Mouse (Mus musculus): ENCODE measurements at regions not wholly inside any gene's neighbourhood (a gene's known extent, or its start where the extent isn't known, plus 50 kb on each side); places are given as distances from the start of the nearest gene placed in this dataset.

DNA sequence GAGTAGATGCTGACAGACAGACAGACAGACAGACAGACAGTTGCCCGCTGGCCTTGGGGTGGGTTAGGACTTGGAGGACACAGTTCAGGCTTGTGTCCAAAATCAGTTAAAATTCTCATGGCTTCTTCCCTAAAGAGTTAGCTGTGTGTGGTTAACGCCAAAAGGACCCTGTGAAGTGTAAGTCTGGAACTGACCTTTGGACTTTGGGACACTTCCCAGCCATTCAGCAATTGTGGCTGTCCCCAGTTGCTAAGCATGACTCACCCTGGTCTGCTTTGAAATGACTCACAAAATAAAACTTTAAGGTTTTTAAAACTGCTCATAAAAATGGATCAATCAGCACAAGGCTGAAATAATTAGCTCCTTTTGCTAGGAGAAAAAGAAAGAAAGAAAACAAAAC lies 220.5 kb upstream of the Vstm2b start:
- ATAC-seq (ENCODE audit: insufficient read depth, low FRiP score), result peak; percentile 66; the same call in 1 of the 2 replicates

DNA sequence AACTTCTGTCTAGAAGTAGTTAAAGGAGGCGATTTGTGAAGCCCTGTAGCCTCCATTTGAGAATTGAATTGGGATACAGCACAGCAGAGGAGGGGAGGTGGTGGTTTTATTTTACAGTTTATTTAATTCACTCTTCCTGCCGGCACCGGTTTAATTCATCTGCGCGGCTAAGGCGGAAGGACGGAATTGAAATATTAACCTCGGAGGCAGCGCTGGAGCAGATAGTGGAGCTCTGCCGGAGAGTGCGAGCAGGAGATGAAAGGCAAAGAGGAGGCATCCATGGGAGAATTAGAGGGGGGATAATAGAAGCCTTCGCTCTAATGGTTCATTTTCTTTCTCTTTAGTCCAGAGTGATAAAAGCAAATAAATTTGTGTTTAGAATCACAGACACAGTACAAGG lies 217.6 kb upstream of the Vstm2b start:
- no peak for ATAC-seq (ENCODE audit: insufficient read depth, low FRiP score)
- WGBS, result 62% methylated on average over 12 of the region's 12 CpGs
- no peak overlapping the region for H3K4me3 ChIP-seq (replicated peaks; ENCODE audit: low read length)

More for the DNA sequence above, 220.5 kb upstream of the Vstm2b start:
- 65% methylated on average over 2 of the region's 2 CpGs for WGBS
- Histone ChIP-seq H3K4me3 (replicated peaks; ENCODE audit: low read length) (no peak overlapping the region), H3K36me3 (ENCODE audit: control insufficient read depth, insufficient read depth, low read length) (no peaks in the 10 kb centered on the region), H3K4me1 (ENCODE audit: control insufficient read depth, insufficient read depth, low read length) (no peaks in the 10 kb centered on the region), H3K9ac (ENCODE audit: low read length) (no peak overlapping the region), H3K27ac (ENCODE audit: low read length) (no peak overlapping the region), H3K27me3 (ENCODE audit: control insufficient read depth, insufficient read depth, low read length) (no peaks in the 10 kb centered on the region), H3K9me3 (replicated peaks; ENCODE audit: control insufficient read depth, low read length) (no peaks in the 10 kb centered on the region), H3K4me2 (ENCODE audit: low read depth, low read length) (no peak overlapping the region)

DNA sequence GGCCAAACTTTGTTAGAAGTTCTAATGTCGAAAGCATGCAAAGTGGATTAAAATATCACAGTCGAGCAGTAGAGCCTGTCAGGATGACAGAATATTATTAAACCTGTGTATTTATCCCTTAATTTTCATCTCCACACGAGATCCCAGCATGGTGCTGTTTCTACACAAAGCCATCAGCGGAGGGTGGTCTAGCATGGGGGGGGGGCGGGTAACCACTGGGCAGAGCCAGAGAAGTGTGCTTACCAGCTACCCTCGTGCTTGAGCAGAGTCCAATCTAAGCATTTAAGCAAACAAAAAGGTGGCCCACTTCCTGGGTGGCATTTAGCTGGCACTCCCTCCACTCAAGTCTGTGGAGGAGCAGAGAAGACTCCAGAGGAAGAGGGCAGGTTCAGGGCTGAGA lies 217.1 kb upstream of the Vstm2b start:
- no peaks in the 10 kb centered on the region for H3K9me3 ChIP-seq (replicated peaks; ENCODE audit: control insufficient read depth, low read length)
- no peaks in the 10 kb centered on the region for H3K4me1 ChIP-seq (ENCODE audit: control insufficient read depth, insufficient read depth, low read length)

More for the DNA sequence above, 217.6 kb upstream of the Vstm2b start:
- no peaks in the 10 kb centered on the region for H3K36me3 ChIP-seq (ENCODE audit: control insufficient read depth, insufficient read depth, low read length)
- H3K9me3 ChIP-seq (replicated peaks; ENCODE audit: control insufficient read depth, low read length), result no peaks in the 10 kb centered on the region
- no peaks in the 10 kb centered on the region for H3K27me3 ChIP-seq (ENCODE audit: control insufficient read depth, insufficient read depth, low read length)
- no peak overlapping the region for H3K27ac ChIP-seq (ENCODE audit: low read length)
- no peaks in the 10 kb centered on the region for H3K4me1 ChIP-seq (ENCODE audit: control insufficient read depth, insufficient read depth, low read length)
- no peak overlapping the region for H3K9ac ChIP-seq (ENCODE audit: low read length)
- H3K4me2 ChIP-seq (ENCODE audit: low read depth, low read length), result no peak overlapping the region

DNA sequence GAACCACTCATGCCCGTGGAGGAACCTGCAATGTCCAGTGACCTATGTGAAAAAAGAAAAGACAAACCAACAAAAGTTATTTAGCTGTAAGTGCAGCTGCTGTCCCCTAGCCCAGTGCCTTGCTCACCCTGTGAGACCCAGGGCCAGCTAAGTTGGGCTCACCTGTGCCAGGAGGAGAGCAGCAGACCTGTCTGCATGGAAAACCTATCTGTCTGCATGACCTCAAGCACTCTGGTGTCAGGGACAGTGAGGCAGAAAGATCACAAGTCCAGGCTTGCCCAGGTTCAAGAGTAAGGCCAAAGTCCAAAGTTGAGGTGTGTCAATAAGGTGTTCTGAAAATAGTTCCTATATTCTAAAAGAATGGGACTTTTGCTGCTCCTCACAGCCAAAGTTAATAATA lies 215.0 kb upstream of the Vstm2b start:
- 27% methylated on average over 1 of the region's 1 CpGs for WGBS
- no peak overlapping the region for H3K9ac ChIP-seq (ENCODE audit: low read length)
- no peak overlapping the region for H3K27ac ChIP-seq (ENCODE audit: low read length)
- H3K27me3 ChIP-seq (ENCODE audit: control insufficient read depth, insufficient read depth, low read length), result no peaks in the 10 kb centered on the region
- no peak overlapping the region for H3K4me3 ChIP-seq (replicated peaks; ENCODE audit: low read length)
- no peaks in the 10 kb centered on the region for H3K4me1 ChIP-seq (ENCODE audit: control insufficient read depth, insufficient read depth, low read length)
- no peaks in the 10 kb centered on the region for H3K9me3 ChIP-seq (replicated peaks; ENCODE audit: control insufficient read depth, low read length)
- no peak for ATAC-seq (ENCODE audit: insufficient read depth, low FRiP score)
- no peaks in the 10 kb centered on the region for H3K36me3 ChIP-seq (ENCODE audit: control insufficient read depth, insufficient read depth, low read length)
- H3K4me2 ChIP-seq (ENCODE audit: low read depth, low read length), result no peak overlapping the region

More for the DNA sequence above, 217.1 kb upstream of the Vstm2b start:
- no peak for ATAC-seq (ENCODE audit: insufficient read depth, low FRiP score)
- Histone ChIP-seq H3K4me3 (replicated peaks; ENCODE audit: low read length) (no peak overlapping the region), H3K36me3 (ENCODE audit: control insufficient read depth, insufficient read depth, low read length) (no peaks in the 10 kb centered on the region), H3K4me2 (ENCODE audit: low read depth, low read length) (no peak overlapping the region), H3K9ac (ENCODE audit: low read length) (no peak overlapping the region), H3K27me3 (ENCODE audit: control insufficient read depth, insufficient read depth, low read length) (no peaks in the 10 kb centered on the region), H3K27ac (ENCODE audit: low read length) (no peak overlapping the region)
- 43% methylated on average over 6 of the region's 6 CpGs for WGBS

DNA sequence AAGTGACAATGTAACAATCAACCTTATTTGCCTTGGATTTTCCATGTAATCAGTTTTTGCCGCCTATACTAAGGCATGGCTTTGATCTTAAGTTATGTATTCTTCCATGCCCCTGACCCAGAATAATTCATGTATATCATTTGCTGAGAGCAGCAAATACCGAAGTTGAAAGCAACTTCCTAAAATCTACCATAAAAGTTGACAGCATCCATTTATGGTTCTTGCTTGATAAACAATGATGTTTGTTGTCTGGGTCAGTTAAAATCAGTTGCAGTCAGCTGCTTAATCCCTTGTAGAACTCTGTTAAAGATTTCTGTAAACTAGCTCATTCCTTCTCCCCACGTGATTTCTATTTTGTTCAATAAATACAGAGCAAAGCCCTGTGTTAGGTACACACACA lies 214.5 kb upstream of the Vstm2b start:
- Histone ChIP-seq H3K9me3 (replicated peaks; ENCODE audit: control insufficient read depth, low read length) (no peaks in the 10 kb centered on the region), H3K27me3 (ENCODE audit: control insufficient read depth, insufficient read depth, low read length) (no peaks in the 10 kb centered on the region)
- no peak for ATAC-seq (ENCODE audit: insufficient read depth, low FRiP score)

DNA sequence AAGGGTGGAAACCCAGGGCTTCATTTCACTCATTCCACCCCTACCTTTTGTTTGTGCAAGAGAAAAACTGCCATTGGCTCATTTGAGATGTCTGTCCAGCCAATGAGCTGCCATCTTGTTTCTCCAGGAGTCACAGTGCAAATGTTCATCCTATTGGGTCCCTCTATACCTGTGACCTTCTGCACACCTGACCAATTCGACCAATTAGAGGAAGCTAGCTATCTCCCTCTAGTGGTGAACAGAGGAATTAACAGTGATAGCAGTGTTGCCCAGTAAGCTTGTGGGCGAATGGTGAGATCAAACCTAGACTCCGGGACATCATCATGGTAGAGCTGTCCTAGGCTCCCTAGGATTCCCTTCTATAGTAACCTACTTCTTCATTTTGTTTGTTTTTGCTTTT lies 211.1 kb upstream of the Vstm2b start:
- Histone ChIP-seq H3K4me1 (ENCODE audit: control insufficient read depth, insufficient read depth, low read length) (no peaks in the 10 kb centered on the region), H3K36me3 (ENCODE audit: control insufficient read depth, insufficient read depth, low read length) (no peaks in the 10 kb centered on the region), H3K27me3 (ENCODE audit: control insufficient read depth, insufficient read depth, low read length) (no peaks in the 10 kb centered on the region), H3K9ac (ENCODE audit: low read length) (no peak overlapping the region), H3K4me3 (replicated peaks; ENCODE audit: low read length) (no peak overlapping the region), H3K9me3 (replicated peaks; ENCODE audit: control insufficient read depth, low read length) (no peaks in the 10 kb centered on the region), H3K27ac (ENCODE audit: low read length) (no peak overlapping the region), H3K4me2 (ENCODE audit: low read depth, low read length) (no peak overlapping the region)
- no peak for ATAC-seq (ENCODE audit: insufficient read depth, low FRiP score)
- 87% methylated on average over 3 of the region's 3 CpGs for WGBS

More for the DNA sequence above, 214.5 kb upstream of the Vstm2b start:
- H3K4me1 ChIP-seq (ENCODE audit: control insufficient read depth, insufficient read depth, low read length), result no peaks in the 10 kb centered on the region
- H3K27ac ChIP-seq (ENCODE audit: low read length), result no peak overlapping the region
- no peak overlapping the region for H3K4me2 ChIP-seq (ENCODE audit: low read depth, low read length)
- no peaks in the 10 kb centered on the region for H3K36me3 ChIP-seq (ENCODE audit: control insufficient read depth, insufficient read depth, low read length)
- no peak overlapping the region for H3K9ac ChIP-seq (ENCODE audit: low read length)
- no peak overlapping the region for H3K4me3 ChIP-seq (replicated peaks; ENCODE audit: low read length)
- 35% methylated on average over 3 of the region's 3 CpGs for WGBS

DNA sequence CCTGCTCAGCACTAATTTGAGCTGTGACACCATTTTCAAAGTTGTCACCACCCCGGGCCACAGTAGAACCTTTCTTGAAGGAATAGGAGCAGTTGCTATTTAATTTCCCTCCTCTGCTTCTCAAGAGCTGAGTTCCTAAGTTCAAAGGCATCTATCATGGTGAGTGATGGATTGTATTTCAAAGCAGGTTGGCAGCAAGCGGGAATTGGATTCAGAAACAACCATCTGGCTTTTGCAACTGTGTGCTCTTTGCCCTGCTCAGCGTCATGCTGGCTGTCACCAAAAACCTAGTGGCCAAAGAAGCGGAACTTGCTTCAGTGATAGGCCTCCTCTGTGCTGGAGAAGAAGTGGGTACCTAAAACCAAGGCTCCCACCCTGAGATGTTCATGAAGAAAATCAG lies 209.6 kb upstream of the Vstm2b start:
- ATAC-seq (ENCODE audit: insufficient read depth, low FRiP score), result no peak
- Histone ChIP-seq H3K4me1 (ENCODE audit: control insufficient read depth, insufficient read depth, low read length) (no peaks in the 10 kb centered on the region), H3K27ac (ENCODE audit: low read length) (no peak overlapping the region), H3K27me3 (ENCODE audit: control insufficient read depth, insufficient read depth, low read length) (no peaks in the 10 kb centered on the region), H3K9ac (ENCODE audit: low read length) (no peak overlapping the region), H3K9me3 (replicated peaks; ENCODE audit: control insufficient read depth, low read length) (no peaks in the 10 kb centered on the region), H3K36me3 (ENCODE audit: control insufficient read depth, insufficient read depth, low read length) (no peaks in the 10 kb centered on the region), H3K4me3 (replicated peaks; ENCODE audit: low read length) (no peak overlapping the region), H3K4me2 (ENCODE audit: low read depth, low read length) (no peak overlapping the region)
- WGBS, result 59% methylated on average over 4 of the region's 4 CpGs

DNA sequence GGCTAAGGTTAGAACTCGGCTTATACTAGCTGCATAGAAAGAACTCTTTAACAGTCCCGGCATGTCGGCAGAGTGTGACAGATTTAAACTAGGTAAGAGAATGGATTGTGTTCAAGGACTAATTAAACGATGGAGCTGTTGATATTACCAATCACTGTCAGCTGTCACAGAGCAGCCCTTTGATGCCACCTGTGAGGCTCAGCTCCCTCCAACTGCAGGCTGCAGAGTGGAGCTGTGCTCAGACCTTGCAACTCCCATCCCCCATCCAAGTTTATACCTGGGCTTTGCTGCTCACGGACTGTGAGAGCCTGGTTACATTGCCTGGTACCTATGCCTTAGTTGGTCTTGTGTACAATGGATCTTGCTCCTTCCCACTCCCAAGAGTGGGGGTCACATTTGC lies 204.4 kb upstream of the Vstm2b start:
- H3K9me3 ChIP-seq (replicated peaks; ENCODE audit: control insufficient read depth, low read length), result no peaks in the 10 kb centered on the region
- H3K27me3 ChIP-seq (ENCODE audit: control insufficient read depth, insufficient read depth, low read length), result no peaks in the 10 kb centered on the region
- WGBS, result 45% methylated on average over 5 of the region's 5 CpGs
- no peak for ATAC-seq (ENCODE audit: insufficient read depth, low FRiP score)
- H3K4me3 ChIP-seq (replicated peaks; ENCODE audit: low read length), result no peak overlapping the region
- no peaks in the 10 kb centered on the region for H3K4me1 ChIP-seq (ENCODE audit: control insufficient read depth, insufficient read depth, low read length)
- no peak overlapping the region for H3K4me2 ChIP-seq (ENCODE audit: low read depth, low read length)
- no peaks in the 10 kb centered on the region for H3K36me3 ChIP-seq (ENCODE audit: control insufficient read depth, insufficient read depth, low read length)
- no peak overlapping the region for H3K9ac ChIP-seq (ENCODE audit: low read length)
- H3K27ac ChIP-seq (ENCODE audit: low read length), result no peak overlapping the region

DNA sequence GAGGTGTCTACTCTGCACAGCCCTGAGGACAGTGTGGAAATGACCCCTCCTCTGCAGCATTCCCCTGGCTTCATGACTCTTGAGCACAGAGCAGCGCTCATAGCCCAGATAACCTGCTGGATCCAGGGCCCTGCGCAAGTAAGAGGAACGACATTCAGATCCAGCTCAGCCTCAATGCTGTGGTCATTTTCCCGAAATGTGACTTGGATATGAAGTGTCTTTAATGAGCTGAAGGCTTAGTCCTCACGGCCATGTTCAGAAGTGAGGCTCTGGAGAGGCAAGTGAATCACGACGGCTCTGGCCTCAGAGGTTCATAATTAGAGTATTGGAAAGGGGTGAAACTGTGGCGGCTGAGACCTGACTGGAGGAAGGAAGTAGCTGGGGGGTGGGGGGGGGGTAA lies 200.6 kb upstream of the Vstm2b start:
- no peak overlapping the region for H3K9ac ChIP-seq (ENCODE audit: low read length)
- H3K4me1 ChIP-seq (ENCODE audit: control insufficient read depth, insufficient read depth, low read length), result no peaks in the 10 kb centered on the region
- no peak overlapping the region for H3K4me3 ChIP-seq (replicated peaks; ENCODE audit: low read length)
- H3K36me3 ChIP-seq (ENCODE audit: control insufficient read depth, insufficient read depth, low read length), result no peaks in the 10 kb centered on the region
- no peaks in the 10 kb centered on the region for H3K9me3 ChIP-seq (replicated peaks; ENCODE audit: control insufficient read depth, low read length)
- ATAC-seq (ENCODE audit: insufficient read depth, low FRiP score), result no peak
- no peak overlapping the region for H3K4me2 ChIP-seq (ENCODE audit: low read depth, low read length)
- no peak overlapping the region for H3K27ac ChIP-seq (ENCODE audit: low read length)
- H3K27me3 ChIP-seq (ENCODE audit: control insufficient read depth, insufficient read depth, low read length), result no peaks in the 10 kb centered on the region
- WGBS, result 69% methylated on average over 8 of the region's 8 CpGs

DNA sequence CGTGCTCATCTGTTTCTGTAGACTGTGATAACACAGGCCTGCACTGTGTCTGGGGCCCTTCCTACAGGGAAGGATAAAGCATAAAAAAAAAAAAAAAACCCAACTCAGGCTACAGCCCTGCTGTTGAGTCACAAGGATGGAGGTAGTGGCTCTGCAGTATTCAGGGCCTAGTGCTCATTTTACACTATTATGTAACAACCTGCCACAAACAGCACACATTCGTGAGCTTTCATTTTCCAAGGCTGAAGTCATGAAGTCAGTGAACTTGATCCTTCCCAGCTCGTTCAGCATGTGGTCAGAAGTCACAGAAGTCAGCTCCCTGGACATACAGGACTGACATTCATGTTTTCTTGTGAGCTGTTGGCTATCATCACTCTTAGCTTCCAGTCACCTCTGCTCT lies 199.8 kb upstream of the Vstm2b start:
- 47% methylated on average over 3 of the region's 3 CpGs for WGBS
- no peak overlapping the region for H3K4me3 ChIP-seq (replicated peaks; ENCODE audit: low read length)
- H3K4me1 ChIP-seq (ENCODE audit: control insufficient read depth, insufficient read depth, low read length), result no peaks in the 10 kb centered on the region
- no peaks in the 10 kb centered on the region for H3K9me3 ChIP-seq (replicated peaks; ENCODE audit: control insufficient read depth, low read length)
- no peak overlapping the region for H3K27ac ChIP-seq (ENCODE audit: low read length)
- no peak overlapping the region for H3K9ac ChIP-seq (ENCODE audit: low read length)
- no peaks in the 10 kb centered on the region for H3K27me3 ChIP-seq (ENCODE audit: control insufficient read depth, insufficient read depth, low read length)
- ATAC-seq (ENCODE audit: insufficient read depth, low FRiP score), result no peak
- H3K36me3 ChIP-seq (ENCODE audit: control insufficient read depth, insufficient read depth, low read length), result no peaks in the 10 kb centered on the region
- no peak overlapping the region for H3K4me2 ChIP-seq (ENCODE audit: low read depth, low read length)
